Mouse (Mus musculus) kidney, postnatal 0 days (tissue): ENCODE data around the gene Gucd1. TPM values are rescaled to one million over a fixed set of nuclear protein-coding genes. Genes with fewer than 3 reads are reported as not detected.

Experiments
- ATAC-seq: fragments of 200-750 bp; cut with Nextera tagmentation; replicated peaks from 2 replicates; pipeline ENCODE4 v1.8.0; 2017; ENCODE audit warnings: low read depth, moderate number of reproducible peaks, moderate TSS enrichment, moderate library complexity; ENCODE audit not compliant: low FRiP score
- DNase-seq: peaks from one replicate; pipeline ENCODE4 v3.0.0-alpha.2; 2016; ENCODE audit warnings: low spot score
- H3K27ac ChIP-seq: fragments of 300-500 bp; sonication (generic); 2 replicates; pipeline ENCODE4 v1.5.1; 2014; ENCODE audit warnings: mild to moderate bottlenecking
- H3K27me3 ChIP-seq: fragments of 300-500 bp; sonication (generic); 2 replicates; pipeline ENCODE4 v1.6.1; 2014; ENCODE audit warnings: low read length, mixed read lengths; ENCODE audit not compliant: insufficient read depth
- H3K36me3 ChIP-seq: fragments of 300-500 bp; sonication (generic); 2 replicates; pipeline ENCODE4 v1.6.1; 2014; ENCODE audit warnings: low read length, mixed read lengths; ENCODE audit not compliant: insufficient read depth
- H3K4me1 ChIP-seq: fragments of 300-500 bp; sonication (generic); replicated peaks from 2 replicates; pipeline ENCODE4 v1.6.1; 2014; ENCODE audit warnings: antibody characterized with exemption, low read length, mixed read lengths; ENCODE audit not compliant: insufficient read depth
- H3K4me2 ChIP-seq: fragments of 300-500 bp; sonication (generic); 2 replicates; pipeline ENCODE4 v1.6.1; 2014; ENCODE audit warnings: mild to moderate bottlenecking, low read length, moderate library complexity, mixed read lengths
- H3K4me3 ChIP-seq: fragments of 300-500 bp; sonication (generic); replicated peaks from 2 replicates; pipeline ENCODE4 v1.5.1; 2014; ENCODE audit warnings: low read depth, low read length
- H3K9ac ChIP-seq: fragments of 300-500 bp; sonication (generic); 2 replicates; pipeline ENCODE4 v1.6.1; 2014; ENCODE audit warnings: low read depth, low read length
- H3K9me3 ChIP-seq: fragments of 300-500 bp; sonication (generic); replicated peaks from 2 replicates; pipeline ENCODE4 v1.6.1; 2016; ENCODE audit warnings: low read length, inconsistent platforms, mixed read lengths
- CTCF ChIP-seq: IDR thresholded peaks from 2 replicates; pipeline ENCODE4 v1.5.1; 2016; ENCODE audit warnings: antibody characterized with exemption, low read depth, mild to moderate bottlenecking, moderate library complexity
- WGBS: fragments of 180-500 bp; shearing (Covaris S2); extraction: QIAGEN DNeasy Blood & Tissue Kit; methylation state at CpG from one replicate; pipeline ENCODE4 v1.1.7; 2014; 5-methylcytosine and 5-hydroxymethylcytosine counted together
- polyA plus RNA-seq: library from polyadenylated mRNA; unstranded; fragments of >200 nt; fragmentation: Nextera tagmentation; extraction: Ambion mirVana; gene quantifications from 2 replicates; pipeline ENCODE4 v1.2.1, GENCODE M21; 2015

Gucd1 gene
- polyA plus RNA-seq, 1 experiment from 2014 or later: 51.9 TPM

DNA sequence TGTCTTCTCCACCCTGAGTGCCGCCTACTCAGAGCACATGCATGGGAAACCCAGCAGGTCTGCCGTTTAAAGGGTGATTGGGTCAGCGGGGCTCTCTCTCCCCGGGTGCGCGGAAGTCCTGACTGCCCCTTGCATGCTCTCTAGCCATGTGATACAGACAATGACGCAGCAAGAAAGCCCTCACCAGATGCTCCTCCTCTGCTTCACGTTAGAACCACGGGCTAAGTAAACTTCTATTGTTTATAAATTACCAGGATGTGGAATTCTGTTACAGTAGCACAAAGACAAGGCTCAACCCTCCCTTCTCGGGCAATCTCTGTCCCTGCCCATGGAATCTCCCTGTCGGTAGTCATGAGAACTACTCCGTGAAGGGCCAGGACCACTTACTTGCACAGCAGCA is 33.4 kb upstream of the Gucd1 start:
- ATAC-seq (0 out of 2 replicates have a peak, but pooled peaks have one; percentile 37), DNase-seq (peak; percentile 54)
- Histone ChIP-seq H3K27me3 (no peaks in the 10 kb centered on the region), H3K4me3 (no peak overlapping the region), H3K9me3 (no peaks in the 10 kb centered on the region), H3K4me1 (peaks cover 16% of the 10 kb centered on the region; the same call in 1 of the 2 replicates), H3K4me2 (peak overlapping the region; percentile 11; the same call in 1 of the 2 replicates), H3K36me3 (no peaks in the 10 kb centered on the region), H3K9ac (no peak overlapping the region), H3K27ac (no peak overlapping the region)
- WGBS: 24% methylated on average over 12 of the region's 12 CpGs
- peak; percentile 19; the same call in 1 of the 2 replicates for TF ChIP-seq CTCF

DNA sequence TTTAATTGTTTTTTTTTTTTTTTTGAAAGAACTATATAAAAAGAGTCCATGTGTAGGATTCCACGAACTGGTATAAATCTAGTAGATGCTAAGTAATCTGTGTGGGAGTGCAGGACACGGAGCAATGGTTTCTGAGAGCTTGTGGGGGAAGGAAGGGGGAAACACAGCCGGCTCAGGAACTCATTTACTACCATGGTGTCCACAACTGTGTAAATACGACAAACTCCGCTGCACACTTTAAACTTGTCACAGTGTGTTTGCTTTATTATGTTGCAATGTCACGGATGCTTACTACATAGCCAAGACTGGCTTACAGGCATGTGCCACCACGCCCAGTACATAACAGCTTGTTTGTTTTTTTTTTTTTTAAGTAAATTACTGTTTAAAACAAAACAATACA is 32.1 kb upstream of the Gucd1 start:
- ATAC-seq (peak; percentile 48; the same call in 1 of the 2 replicates), DNase-seq (peak; percentile 85)
- Histone ChIP-seq H3K4me1 (peaks cover 16% of the 10 kb centered on the region; the same call in 1 of the 2 replicates), H3K36me3 (no peaks in the 10 kb centered on the region), H3K9me3 (no peaks in the 10 kb centered on the region), H3K9ac (no peak overlapping the region), H3K4me2 (no peak overlapping the region), H3K27me3 (no peaks in the 10 kb centered on the region), H3K27ac (no peak overlapping the region), H3K4me3 (no peak overlapping the region)
- no peak for TF ChIP-seq CTCF
- WGBS: 18% methylated on average over 7 of the region's 7 CpGs

GRCm38 (mm10) chr10:75548486-75548885 is 30.7 kb upstream of the Gucd1 start:
- Histone ChIP-seq H3K4me1 (peaks cover 16% of the 10 kb centered on the region; the same call in 1 of the 2 replicates), H3K27me3 (no peaks in the 10 kb centered on the region), H3K27ac (no peak overlapping the region), H3K4me2 (no peak overlapping the region), H3K36me3 (no peaks in the 10 kb centered on the region), H3K9me3 (no peaks in the 10 kb centered on the region), H3K4me3 (no peak overlapping the region), H3K9ac (no peak overlapping the region)
- ATAC-seq: peak; percentile 30; the same call in 1 of the 2 replicates
- TF ChIP-seq CTCF: no peak; the same call in 1 of the 2 replicates
- WGBS: 25% methylated on average over 14 of the region's 14 CpGs
- no peak for DNase-seq

DNA sequence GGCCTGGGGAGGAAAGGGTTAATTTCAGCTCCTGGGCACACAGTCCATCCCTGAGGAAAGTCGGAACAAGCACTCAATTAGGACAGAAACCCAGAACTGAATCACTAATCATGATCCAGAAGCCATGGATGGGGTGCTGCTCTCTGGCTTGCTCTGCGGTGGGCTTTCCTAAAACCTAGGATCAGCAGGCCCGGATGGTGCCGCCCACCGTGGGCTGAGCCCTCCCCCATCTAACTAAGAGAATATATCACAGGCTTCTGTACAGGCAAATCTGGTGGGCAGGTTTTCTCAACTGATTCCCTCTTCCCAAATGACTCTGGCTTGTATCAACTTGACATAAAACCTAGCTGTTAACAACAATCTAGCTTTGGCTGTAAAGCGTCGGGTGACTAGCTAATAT is 30.1 kb upstream of the Gucd1 start:
- no peak overlapping the region for H3K4me2 ChIP-seq
- TF ChIP-seq CTCF: no peak

DNA sequence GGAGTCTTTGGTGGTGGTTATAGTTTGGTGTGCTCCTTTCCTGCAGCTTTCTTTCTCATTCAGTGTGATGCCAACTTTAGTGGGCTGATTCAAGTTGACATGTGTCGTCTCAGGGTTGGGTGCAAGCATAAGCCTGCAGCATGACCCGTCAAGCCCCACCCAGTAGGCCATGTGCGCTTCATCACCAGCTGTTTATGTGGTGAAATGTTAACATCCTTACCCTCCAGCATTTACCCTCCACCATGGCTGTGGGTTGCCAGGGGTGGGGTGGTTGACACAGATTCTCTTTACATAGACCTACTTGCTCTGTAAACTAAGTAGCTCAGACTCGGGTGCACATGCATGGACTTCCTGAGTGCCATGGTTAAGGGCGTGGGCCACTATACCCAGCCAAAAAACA is 18.4 kb upstream of the Gucd1 start:
- no peaks in the 10 kb centered on the region for H3K27me3 ChIP-seq
- TF ChIP-seq CTCF: no peak
- H3K4me2 ChIP-seq: no peak overlapping the region
- H3K4me3 ChIP-seq: no peak overlapping the region
- H3K27ac ChIP-seq: no peak overlapping the region
- DNase-seq (no peak), ATAC-seq (no peak)
- H3K4me1 ChIP-seq: no peaks in the 10 kb centered on the region
- no peaks in the 10 kb centered on the region for H3K9me3 ChIP-seq
- WGBS: 94% methylated on average over 5 of the region's 5 CpGs
- peaks cover 28% of the 10 kb centered on the region for H3K36me3 ChIP-seq
- no peak overlapping the region for H3K9ac ChIP-seq

More for the DNA sequence above, 30.1 kb upstream of the Gucd1 start:
- Histone ChIP-seq H3K9ac (no peak overlapping the region), H3K9me3 (no peaks in the 10 kb centered on the region), H3K27me3 (no peaks in the 10 kb centered on the region), H3K4me3 (no peak overlapping the region), H3K36me3 (no peaks in the 10 kb centered on the region), H3K27ac (peak overlapping the region; percentile 8; the same call in 1 of the 2 replicates), H3K4me1 (peaks cover 14% of the 10 kb centered on the region; the same call in 1 of the 2 replicates)
- WGBS: 51% methylated on average over 7 of the region's 7 CpGs
- ATAC-seq (no peak), DNase-seq (no peak)

DNA sequence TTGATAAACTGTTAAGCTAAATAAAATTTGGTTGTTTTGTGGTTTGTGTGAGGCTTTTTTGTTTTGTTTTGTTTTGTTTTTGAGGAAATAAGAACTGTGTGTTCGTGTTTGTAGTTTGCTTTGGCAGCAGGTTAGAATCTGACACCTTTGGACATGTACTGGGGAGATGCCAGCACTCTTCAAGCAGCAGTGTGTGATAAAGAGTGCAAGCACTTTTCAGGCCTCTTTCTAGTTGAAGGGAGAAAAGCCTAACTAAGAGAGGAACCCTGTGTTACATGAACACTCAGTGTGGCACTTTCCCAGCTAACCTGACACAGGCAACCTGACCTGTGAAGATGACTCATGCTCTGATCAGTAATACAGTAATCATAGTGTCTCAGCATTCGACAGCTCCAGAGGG is 17.7 kb upstream of the Gucd1 start:
- Histone ChIP-seq H3K9me3 (no peaks in the 10 kb centered on the region), H3K27me3 (no peaks in the 10 kb centered on the region), H3K4me2 (no peak overlapping the region), H3K4me3 (no peak overlapping the region), H3K27ac (no peak overlapping the region), H3K4me1 (no peaks in the 10 kb centered on the region), H3K9ac (no peak overlapping the region), H3K36me3 (peaks cover 29% of the 10 kb centered on the region)
- WGBS: 88% methylated on average over 2 of the region's 2 CpGs
- DNase-seq (no peak), ATAC-seq (no peak)
- TF ChIP-seq CTCF: no peak

- no peak overlapping the region for H3K4me3 ChIP-seq
- 89% methylated on average over 8 of the region's 8 CpGs for WGBS
- TF ChIP-seq CTCF: no peak
- no peaks in the 10 kb centered on the region for H3K27me3 ChIP-seq
- H3K36me3 ChIP-seq: peaks cover 33% of the 10 kb centered on the region
- H3K27ac ChIP-seq: no peak overlapping the region
- H3K4me1 ChIP-seq: no peaks in the 10 kb centered on the region
- H3K9me3 ChIP-seq: no peaks in the 10 kb centered on the region
- no peak overlapping the region for H3K4me2 ChIP-seq
- H3K9ac ChIP-seq: no peak overlapping the region
- ATAC-seq (no peak), DNase-seq (no peak)
Measured at GRCm38 (mm10) chr10:75534934-75535333, 17.2 kb upstream of the Gucd1 start.
